25 mouse cellular contexts compared by ENCODE assay signal in the genomic region with DNA sequence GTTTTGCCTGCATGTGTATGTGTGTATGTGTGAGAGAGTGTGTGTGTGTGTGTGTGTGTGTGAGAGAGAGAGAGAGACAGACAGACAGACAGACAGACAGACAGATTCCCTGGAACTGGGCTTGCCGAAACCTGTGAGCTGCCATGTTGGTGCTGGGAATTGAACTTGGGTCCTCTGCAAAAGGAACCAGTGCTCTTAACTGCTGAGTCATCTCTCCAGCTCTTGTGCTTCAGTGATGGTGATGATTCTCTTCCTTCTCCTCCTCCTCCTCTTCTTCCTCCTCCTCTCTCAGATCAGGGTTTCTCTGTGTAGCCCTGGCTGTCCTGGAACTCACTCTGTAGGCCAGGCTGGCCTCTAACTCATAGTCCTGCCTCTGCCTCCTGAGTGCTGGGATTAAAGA.
"Had no signal": no experiment of that assay in that cellular context is flagged by ENCODE, and none has a peak within 500 bp of the region (broad histone marks: within the 10 kb centered on the region; RNA-seq: fewer than 3 reads in every experiment).

No protein-coding gene starts in this region.

- H3K4me3 ChIP-seq: kidney, embryonic 15.5 days; left cerebral cortex, adult 2 months; limb, embryonic 13.5 days; liver, embryonic 12.5 days; liver, embryonic 15.5 days; lung, embryonic 15.5 days; midbrain, embryonic 10.5 days; neural tube, embryonic 12.5 days; neural tube, embryonic 15.5 days had no signal

- H3K9me3 ChIP-seq: kidney, embryonic 15.5 days; limb, embryonic 13.5 days; liver, embryonic 12.5 days; liver, embryonic 15.5 days; lung, embryonic 15.5 days; midbrain, embryonic 10.5 days; neural tube, embryonic 12.5 days; neural tube, embryonic 15.5 days had no signal

- H3K36me3 ChIP-seq: kidney, embryonic 15.5 days; limb, embryonic 13.5 days; liver, embryonic 12.5 days; liver, embryonic 15.5 days; lung, embryonic 15.5 days; midbrain, embryonic 10.5 days; neural tube, embryonic 12.5 days; neural tube, embryonic 15.5 days had no signal

- H3K9ac ChIP-seq: kidney, embryonic 15.5 days; limb, embryonic 13.5 days; liver, embryonic 12.5 days; liver, embryonic 15.5 days; lung, embryonic 15.5 days; neural tube, embryonic 12.5 days; neural tube, embryonic 15.5 days had no signal

- DNase-seq: kidney, adult 8-10 months; kidney, postnatal 10 days; kidney, postnatal 36 days; layer of hippocampus, postnatal 36 days; left cerebral cortex, postnatal 4 days; lung, adult 18-20 months; lung, postnatal 10 days; lung, postnatal 36 days; midbrain, embryonic 14.5 days; right cerebral cortex, adult 18-20 months; right cerebral cortex, postnatal 14 days; right cerebral cortex, postnatal 4 days; thymus, adult 2 months; thymus, postnatal 14 days; thymus, postnatal 4 days had no signal

- H3K27ac ChIP-seq: kidney, embryonic 15.5 days; left cerebral cortex, adult 2 months; limb, embryonic 13.5 days; liver, embryonic 15.5 days; lung, embryonic 15.5 days; midbrain, embryonic 10.5 days; neural tube, embryonic 12.5 days; neural tube, embryonic 15.5 days; stomach, postnatal 0 days had no signal
